1 mouse cellular context compared by ENCODE assay signal in the genomic region with DNA sequence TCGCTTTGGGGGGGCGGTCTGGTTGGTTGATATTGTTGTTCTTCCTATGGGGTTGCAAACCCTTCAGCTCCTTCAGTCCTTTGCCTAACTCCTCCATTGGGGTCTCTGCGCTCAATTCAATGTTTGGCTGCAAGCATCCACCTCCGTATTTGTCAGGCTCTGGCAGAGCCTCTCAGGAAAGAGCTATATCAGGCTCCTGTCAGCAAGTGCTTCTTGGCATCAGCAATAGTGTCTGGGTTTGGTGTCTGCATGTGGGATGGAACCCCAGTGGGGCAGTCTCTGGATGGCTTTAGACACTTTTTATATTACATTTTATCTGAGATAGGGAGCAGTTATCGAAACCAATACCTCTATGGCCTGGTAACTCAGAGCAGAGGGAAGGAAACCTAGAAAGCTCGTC. TPM values are rescaled to one million over a fixed set of nuclear protein-coding genes. Genes with fewer than 3 reads are reported as not detected.
"Had no signal": no experiment of that assay in that cellular context is flagged by ENCODE, and none has a peak within 500 bp of the region (broad histone marks: within the 10 kb centered on the region; RNA-seq: fewer than 3 reads in every experiment).

No protein-coding gene starts in this region.

RNA-seq across cellular contexts. Expression of gene Nap1l5, which starts 39.0 kb away (rescaled TPM):
- total RNA-seq: gastrocnemius, postnatal 36 days had no signal
